Mouse (Mus musculus) myocyte (in vitro differentiated cells): ENCODE measurements around the gene Spem1. TPM values are rescaled to one million over a fixed set of nuclear protein-coding genes. Genes with fewer than 3 reads are reported as not detected.
A peak's percentile ranks its signal among the peaks of the same experiment; 100 is the strongest.

Experiments
- H3K27me3 ChIP-seq: one replicate; pipeline ENCODE4 v1.6.1; 2011; ENCODE audit not compliant: control insufficient read depth, insufficient read depth, insufficient read length
- H3K36me3 ChIP-seq: one replicate; pipeline ENCODE4 v1.6.1; 2011; ENCODE audit not compliant: control insufficient read depth, insufficient read depth
- H3K4me2 ChIP-seq: one replicate; pipeline ENCODE4 v1.6.1; 2011; ENCODE audit warnings: low read depth, control low read depth
- H3K4me3 ChIP-seq: one replicate; pipeline ENCODE4 v1.5.1; 2011; ENCODE audit warnings: mild to moderate bottlenecking, control low read depth, moderate library complexity
- H3K79me2 ChIP-seq: one replicate; pipeline ENCODE4 v1.6.1; 2011; ENCODE audit not compliant: control insufficient read depth, insufficient read depth
- H3ac ChIP-seq: one replicate; pipeline ENCODE4 v1.6.1; 2011; ENCODE audit not compliant: control insufficient read depth, insufficient read length
- CEBPB ChIP-seq: IDR thresholded peaks from 2 replicates; pipeline ENCODE4 v1.6.1; 2011; ENCODE audit warnings: mild to moderate bottlenecking, moderate library complexity; ENCODE audit not compliant: poor library complexity, insufficient read depth, severe bottlenecking
- E2F4 ChIP-seq: IDR thresholded peaks from one replicate; pipeline ENCODE4 v1.6.1; 2011; ENCODE audit warnings: mild to moderate bottlenecking, control low read depth, moderate library complexity; ENCODE audit not compliant: insufficient read depth
- MAX ChIP-seq: IDR thresholded peaks from one replicate; pipeline ENCODE4 v1.6.1; 2011; ENCODE audit warnings: low read depth, mild to moderate bottlenecking, control low read depth
- MYOD1 ChIP-seq, 3 experiments: IDR thresholded peaks; one replicate each; pipeline ENCODE4 v1.6.1; 2011; ENCODE audit warnings: control low read depth in 2 of 3, low read depth in 2 of 3, mild to moderate bottlenecking in 2 of 3, moderate library complexity in 1 of 3; ENCODE audit not compliant: insufficient read length in 2 of 3, control insufficient read depth in 1 of 3
- MYOG ChIP-seq, 3 experiments: IDR thresholded peaks; one replicate each; pipeline ENCODE4 v1.6.1; 2011; ENCODE audit warnings: control low read depth in 2 of 3, low read depth in 2 of 3, mild to moderate bottlenecking in 2 of 3; ENCODE audit not compliant: insufficient read length in 2 of 3, control insufficient read depth in 1 of 3, insufficient read depth in 1 of 3
- POLR2A ChIP-seq: IDR thresholded peaks from one replicate; pipeline ENCODE4 v1.6.1; 2011; ENCODE audit warnings: low read depth, mild to moderate bottlenecking, control low read depth, moderate library complexity; ENCODE audit not compliant: insufficient read length
- POLR2AphosphoS2 ChIP-seq: IDR thresholded peaks from one replicate; pipeline ENCODE4 v1.6.1; 2011; ENCODE audit warnings: low read depth, control low read depth; ENCODE audit not compliant: insufficient read length
- REST ChIP-seq: IDR thresholded peaks from one replicate; pipeline ENCODE4 v1.6.1; 2011; ENCODE audit warnings: mild to moderate bottlenecking, control low read depth, moderate library complexity; ENCODE audit not compliant: insufficient read depth, insufficient read length
- SRF ChIP-seq: IDR thresholded peaks from one replicate; pipeline ENCODE4 v1.6.1; 2011; ENCODE audit warnings: low read depth; ENCODE audit not compliant: control insufficient read depth, insufficient read length
- TCF12 ChIP-seq: IDR thresholded peaks from one replicate; pipeline ENCODE4 v1.6.1; 2011; ENCODE audit warnings: mild to moderate bottlenecking, control low read depth; ENCODE audit not compliant: poor library complexity, insufficient read depth, severe bottlenecking
- TCF3 ChIP-seq: IDR thresholded peaks from one replicate; pipeline ENCODE4 v1.6.1; 2011; ENCODE audit warnings: low read depth, control low read depth; ENCODE audit not compliant: insufficient read length
- USF1 ChIP-seq: IDR thresholded peaks from one replicate; pipeline ENCODE4 v1.6.1; 2011; ENCODE audit warnings: low read depth, mild to moderate bottlenecking, control low read depth, moderate library complexity
- polyA plus RNA-seq: library from polyadenylated mRNA; unstranded; fragments of >200 nt; fragmentation: generic; extraction: Trizol; gene quantifications from one replicate; pipeline ENCODE4 v1.2.1, GENCODE M21; 2012; ENCODE audit warnings: missing spikeins

Gene Spem1
- polyA plus RNA-seq, 1 experiment: 0.05 TPM

GRCm38 (mm10) chr11:69778985-69779384 lies 43.0 kb downstream of the Spem1 start:
- H3K4me3 ChIP-seq: no peak overlapping the region
- no peak overlapping the region for H3K4me2 ChIP-seq
- TF ChIP-seq MYOD1 (IDR thresholded peaks at IDR 0.05; ENCODE audit: control insufficient read depth in 1 of 3, insufficient read length in 2 of 3, low read depth in 2 of 3) (no peak), REST (no peak), CEBPB (no peak), MAX (no peak), SRF (no peak), TCF12 (no peak), E2F4 (no peak), USF1 (no peak), MYOG (IDR thresholded peaks at IDR 0.05; ENCODE audit: control insufficient read depth in 1 of 3, insufficient read depth in 1 of 3, insufficient read length in 2 of 3, low read depth in 2 of 3) (no peak)

GRCm38 (mm10) chr11:69778258-69778982 lies 43.6 kb downstream of the Spem1 start:
- no peak overlapping the region for H3K4me2 ChIP-seq
- peaks cover 15% of the 10 kb centered on the region for H3K36me3 ChIP-seq
- no peaks in the 10 kb centered on the region for H3K27me3 ChIP-seq
- H3K79me2 ChIP-seq: no peaks in the 10 kb centered on the region
- no peak overlapping the region for H3ac ChIP-seq
- TF ChIP-seq MYOG (IDR thresholded peaks at IDR 0.05; ENCODE audit: control insufficient read depth in 1 of 3, insufficient read depth in 1 of 3, insufficient read length in 2 of 3, low read depth in 2 of 3): peak in 1 of 3 experiments; percentile 16
- no peak for TF ChIP-seq TCF3
- no peak for TF ChIP-seq TCF12
- TF ChIP-seq E2F4: no peak
- no peak for TF ChIP-seq CEBPB
- peak; percentile 71 for TF ChIP-seq POLR2AphosphoS2
- TF ChIP-seq REST: no peak
- TF ChIP-seq SRF: no peak
- peak in 1 of 3 experiments; percentile 42 for TF ChIP-seq MYOD1 (IDR thresholded peaks at IDR 0.05; ENCODE audit: control insufficient read depth in 1 of 3, insufficient read length in 2 of 3, low read depth in 2 of 3)
- TF ChIP-seq MAX: no peak
- no peak for TF ChIP-seq POLR2A
- H3K4me3 ChIP-seq: no peak overlapping the region

More at GRCm38 (mm10) chr11:69778985-69779384, 43.0 kb downstream of the Spem1 start:
- Histone ChIP-seq H3ac (no peak overlapping the region), H3K36me3 (peaks cover 19% of the 10 kb centered on the region), H3K27me3 (no peaks in the 10 kb centered on the region), H3K79me2 (no peaks in the 10 kb centered on the region)

GRCm38 (mm10) chr11:69777504-69778257 lies 44.3 kb downstream of the Spem1 start:
- Histone ChIP-seq H3ac (no peak overlapping the region), H3K79me2 (no peaks in the 10 kb centered on the region), H3K27me3 (no peaks in the 10 kb centered on the region), H3K4me3 (no peak overlapping the region), H3K4me2 (no peak overlapping the region), H3K36me3 (peaks cover 8% of the 10 kb centered on the region)
- no peak for TF ChIP-seq TCF3
- TF ChIP-seq TCF12: no peak
- no peak for TF ChIP-seq SRF
- no peak for TF ChIP-seq POLR2AphosphoS2
- TF ChIP-seq CEBPB: no peak
- TF ChIP-seq POLR2A: no peak
- no peak for TF ChIP-seq MYOD1 (IDR thresholded peaks at IDR 0.05; ENCODE audit: control insufficient read depth in 1 of 3, insufficient read length in 2 of 3, low read depth in 2 of 3)
- TF ChIP-seq REST: no peak
- TF ChIP-seq MYOG (IDR thresholded peaks at IDR 0.05; ENCODE audit: control insufficient read depth in 1 of 3, insufficient read depth in 1 of 3, insufficient read length in 2 of 3, low read depth in 2 of 3): no peak
- TF ChIP-seq MAX: no peak
- TF ChIP-seq E2F4: no peak
- TF ChIP-seq USF1: no peak

- Histone ChIP-seq H3K27me3 (no peaks in the 10 kb centered on the region), H3K4me3 (no peak overlapping the region), H3K36me3 (peaks cover 8% of the 10 kb centered on the region), H3K79me2 (no peaks in the 10 kb centered on the region), H3ac (no peak overlapping the region), H3K4me2 (no peak overlapping the region)
- TF ChIP-seq POLR2AphosphoS2 (peak; percentile 30), USF1 (no peak), POLR2A (no peak), TCF3 (no peak), E2F4 (no peak)
Measured at GRCm38 (mm10) chr11:69776488-69776887, 45.5 kb downstream of the Spem1 start.

GRCm38 (mm10) chr11:69775716-69776115 lies 46.3 kb downstream of the Spem1 start:
- Histone ChIP-seq H3K36me3 (peaks cover 8% of the 10 kb centered on the region), H3K4me3 (no peak overlapping the region), H3K79me2 (no peaks in the 10 kb centered on the region), H3K4me2 (no peak overlapping the region), H3K27me3 (no peaks in the 10 kb centered on the region), H3ac (no peak overlapping the region)
- TF ChIP-seq MAX (no peak), MYOD1 (IDR thresholded peaks at IDR 0.05; ENCODE audit: control insufficient read depth in 1 of 3, insufficient read length in 2 of 3, low read depth in 2 of 3) (no peak), SRF (no peak), REST (no peak), POLR2A (no peak), TCF3 (no peak), USF1 (no peak), CEBPB (no peak), MYOG (IDR thresholded peaks at IDR 0.05; ENCODE audit: control insufficient read depth in 1 of 3, insufficient read depth in 1 of 3, insufficient read length in 2 of 3, low read depth in 2 of 3) (no peak), E2F4 (no peak), TCF12 (no peak)
